Mouse (Mus musculus): ENCODE results near the gene Golga4. TPM values are rescaled to one million over a fixed set of nuclear protein-coding genes. Genes with fewer than 3 reads are reported as not detected.

Golga4 gene
- polyA plus RNA-seq, 1 experiment, result 11.7 TPM

GRCm38 (mm10) chr9:118622376-118623166, 116.5 kb downstream of the Golga4 start:
- no peak overlapping the region for H3K4me3 ChIP-seq (replicated peaks)
- H3K36me3 ChIP-seq (replicated peaks; ENCODE audit: low read length), result no peaks in the 10 kb centered on the region
- peaks cover 74% of the 10 kb centered on the region for H3K27me3 ChIP-seq (replicated peaks)
- peaks cover 21% of the 10 kb centered on the region for H3K4me1 ChIP-seq
- TF ChIP-seq GATA1 (IDR thresholded peaks at IDR 0.05; ENCODE audit: borderline replicate concordance, low read length) (no peak), FLI1 (IDR thresholded peaks at IDR 0.05; ENCODE audit: low read length) (no peak)
- H3K9me3 ChIP-seq, result peaks cover 9% of the 10 kb centered on the region

GRCm38 (mm10) chr9:118623483-118623882, 117.4 kb downstream of the Golga4 start:
- no peak for TF ChIP-seq GATA1 (IDR thresholded peaks at IDR 0.05; ENCODE audit: borderline replicate concordance, low read length)
- no peaks in the 10 kb centered on the region for H3K36me3 ChIP-seq (replicated peaks; ENCODE audit: low read length)
- H3K4me1 ChIP-seq, result peaks cover 24% of the 10 kb centered on the region
- 0 out of 2 replicates have a peak, but pooled peaks cover under 1% of the 10 kb centered on the region for H3K9me3 ChIP-seq
- no peak overlapping the region for H3K4me3 ChIP-seq (replicated peaks)
- H3K27me3 ChIP-seq (replicated peaks), result peaks cover 70% of the 10 kb centered on the region

- peaks cover 20% of the 10 kb centered on the region for H3K4me1 ChIP-seq
- no peaks in the 10 kb centered on the region for H3K9me3 ChIP-seq
- no peaks in the 10 kb centered on the region for H3K36me3 ChIP-seq (replicated peaks; ENCODE audit: low read length)
- H3K4me3 ChIP-seq (replicated peaks), result no peak overlapping the region
- H3K27me3 ChIP-seq (replicated peaks), result peaks cover 63% of the 10 kb centered on the region
- no peak for TF ChIP-seq FLI1 (IDR thresholded peaks at IDR 0.05; ENCODE audit: low read length)
- no peak for TF ChIP-seq GATA1 (IDR thresholded peaks at IDR 0.05; ENCODE audit: borderline replicate concordance, low read length)
Observed at GRCm38 (mm10) chr9:118624146-118624545, 118.1 kb downstream of the Golga4 start.

GRCm38 (mm10) chr9:118629763-118630379, 123.8 kb downstream of the Golga4 start:
- no peak overlapping the region for H3K4me3 ChIP-seq (replicated peaks)
- no peaks in the 10 kb centered on the region for H3K36me3 ChIP-seq (replicated peaks; ENCODE audit: low read length)
- peaks cover 37% of the 10 kb centered on the region for H3K4me1 ChIP-seq
- peaks cover 16% of the 10 kb centered on the region for H3K27me3 ChIP-seq (replicated peaks)
- H3K9me3 ChIP-seq, result peaks cover 2% of the 10 kb centered on the region
- TF ChIP-seq GATA1 (IDR thresholded peaks at IDR 0.05; ENCODE audit: borderline replicate concordance, low read length) (no peak), FLI1 (IDR thresholded peaks at IDR 0.05; ENCODE audit: low read length) (no peak)

Other genes with a start within 250 kb of the Golga4 start
- gene Eomes, start 28.1 kb upstream of the Golga4 start, polyA plus RNA-seq (2012; ENCODE audit: insufficient read depth, low replicate concordance), result not detected in 2 replicates
- gene Itga9, start 100.4 kb downstream of the Golga4 start, polyA plus RNA-seq (2012; ENCODE audit: insufficient read depth, low replicate concordance), result 0.30 TPM in 1 of 2 replicates, not detected in the other